Mouse (Mus musculus): Measurements from ENCODE around the gene Dhh. TPM values are rescaled to one million over a fixed set of nuclear protein-coding genes. Genes with fewer than 3 reads are reported as not detected.
A peak's percentile ranks its signal among the peaks of the same experiment; 100 is the strongest.
"Not testable (repeated sequence)": the region's sequence is repeated elsewhere in the genome, so short reads cannot be mapped to it uniquely, and the experiment has no call there.

The Dhh gene
- 0.42 and 0.46 TPM in 2 replicates for polyA plus RNA-seq (2016; fragmentation: Nextera tagmentation; extraction: Ambion mirVana)

DNA sequence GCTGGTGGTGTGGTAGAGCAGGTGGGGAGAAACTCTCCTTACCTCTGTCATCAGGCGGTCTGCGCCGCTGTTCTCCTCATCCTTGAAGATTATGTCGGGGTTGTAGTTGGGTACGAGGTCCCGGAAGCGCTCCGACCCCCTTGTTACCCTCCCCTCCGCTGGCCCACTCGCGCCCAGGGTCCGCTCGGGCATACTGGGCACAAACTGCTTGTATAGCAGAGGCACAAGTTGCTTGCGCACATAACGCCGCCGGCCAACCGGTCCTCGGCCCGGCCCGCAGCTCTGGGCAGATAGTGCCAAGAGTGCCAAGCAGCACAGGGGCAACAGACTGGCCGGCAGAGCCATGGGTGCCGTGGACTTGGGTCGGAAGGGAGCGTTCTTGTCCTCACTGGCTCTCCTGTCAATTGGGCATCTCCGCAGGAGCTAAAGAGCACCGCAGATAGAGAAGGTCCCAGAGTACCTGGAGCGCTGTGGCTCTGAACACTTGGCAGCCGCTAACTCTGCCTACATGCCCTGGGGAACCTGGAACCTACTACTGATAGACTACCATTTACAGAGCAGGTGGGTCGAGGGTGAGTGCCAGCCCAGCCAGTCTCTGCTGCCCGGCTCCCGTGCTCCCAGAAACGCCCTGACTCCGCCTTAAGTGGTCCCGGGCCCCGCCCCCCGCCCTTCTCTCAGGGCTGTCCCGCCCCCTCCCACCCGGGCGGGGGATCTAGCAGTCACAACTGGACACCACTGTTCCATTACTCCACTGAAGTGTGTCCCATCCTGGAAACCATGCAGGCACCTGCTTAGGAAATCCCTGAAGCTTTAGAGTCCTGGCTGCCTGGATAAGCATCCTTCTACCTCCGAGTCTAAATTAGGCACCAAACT, at the start of gene Dhh:
TSS of gene Dhh (minus strand) at position 613 of the 873 bp plus-strand sequence.
- Histone ChIP-seq H3K27ac (no peak within 1 kb of the TSS), H3K9me3 (no peaks in the 10 kb centered on the region), H3K36me3 (peaks cover 11% of the 10 kb centered on the region), H3K4me1 (replicated peaks) (peaks cover 54% of the 10 kb centered on the region), H3K27me3 (ENCODE audit: insufficient read depth, poor library complexity, severe bottlenecking) (peaks cover 76% of the 10 kb centered on the region), H3K4me3 (peak within 1 kb of the TSS; percentile 44)
- under 1% methylated on average over 41 of the region's 41 CpGs for WGBS
- DNase-seq (ENCODE audit: low spot score), result peak; percentile 44

DNA sequence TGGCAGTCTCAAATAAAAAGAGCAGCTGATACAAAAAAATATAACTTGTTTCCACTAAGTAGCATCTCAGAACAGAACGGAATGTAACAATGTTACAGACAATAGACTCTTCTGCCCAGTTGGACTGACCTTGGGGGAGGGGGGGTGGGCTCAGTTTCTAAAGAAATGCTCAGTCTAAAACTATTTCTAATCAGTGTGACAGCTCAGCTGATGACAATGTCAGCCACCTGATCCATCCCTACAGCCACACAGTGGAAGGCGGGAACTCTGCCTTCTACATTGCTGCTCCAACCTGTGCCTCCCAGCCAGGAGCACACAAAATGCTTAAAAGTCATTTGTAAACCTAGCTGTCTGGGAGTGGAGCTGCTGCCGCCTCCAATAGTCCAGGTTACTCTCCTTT, 49.5 kb upstream of the Dhh start:
- Histone ChIP-seq H3K36me3 (peaks cover 38% of the 10 kb centered on the region), H3K27ac (no peak overlapping the region), H3K4me3 (no peak overlapping the region), H3K9me3 (peaks cover 4% of the 10 kb centered on the region; the same call in 1 of the 2 replicates), H3K27me3 (ENCODE audit: insufficient read depth, poor library complexity, severe bottlenecking) (no peaks in the 10 kb centered on the region), H3K4me1 (replicated peaks) (peaks cover 21% of the 10 kb centered on the region)
- WGBS, result 36% methylated on average over 3 of the region's 3 CpGs
- no peak for DNase-seq (ENCODE audit: low spot score)

DNA sequence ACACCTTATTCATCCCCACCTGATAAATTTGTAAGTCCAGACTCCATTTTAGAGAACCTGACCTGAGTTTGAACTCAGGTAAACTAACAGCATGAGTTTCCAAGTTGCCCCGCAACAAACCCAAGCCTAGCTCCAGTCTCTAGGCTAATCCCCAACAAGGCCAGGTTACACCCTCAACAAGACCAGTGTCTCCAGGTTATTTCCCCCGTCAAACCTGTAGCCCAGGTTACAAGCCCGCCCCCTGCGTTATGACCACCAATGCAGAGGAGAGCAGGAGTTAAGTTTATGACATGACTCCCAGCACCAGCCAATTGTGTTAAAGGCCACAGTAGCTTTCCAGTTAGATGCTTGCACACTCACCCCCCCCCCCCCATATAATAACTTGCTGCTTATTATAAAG, 44.8 kb upstream of the Dhh start:
- peaks cover 6% of the 10 kb centered on the region for H3K4me1 ChIP-seq (replicated peaks)
- no peak overlapping the region for H3K4me3 ChIP-seq
- no peak overlapping the region for H3K27ac ChIP-seq
- H3K27me3 ChIP-seq (ENCODE audit: insufficient read depth, poor library complexity, severe bottlenecking), result no peaks in the 10 kb centered on the region
- H3K36me3 ChIP-seq, result peaks cover 12% of the 10 kb centered on the region; the same call in 1 of the 2 replicates
- DNase-seq (ENCODE audit: low spot score), result no peak
- peaks cover 4% of the 10 kb centered on the region; the same call in 1 of the 2 replicates for H3K9me3 ChIP-seq
- WGBS, result 81% methylated on average over 4 of the region's 4 CpGs

DNA sequence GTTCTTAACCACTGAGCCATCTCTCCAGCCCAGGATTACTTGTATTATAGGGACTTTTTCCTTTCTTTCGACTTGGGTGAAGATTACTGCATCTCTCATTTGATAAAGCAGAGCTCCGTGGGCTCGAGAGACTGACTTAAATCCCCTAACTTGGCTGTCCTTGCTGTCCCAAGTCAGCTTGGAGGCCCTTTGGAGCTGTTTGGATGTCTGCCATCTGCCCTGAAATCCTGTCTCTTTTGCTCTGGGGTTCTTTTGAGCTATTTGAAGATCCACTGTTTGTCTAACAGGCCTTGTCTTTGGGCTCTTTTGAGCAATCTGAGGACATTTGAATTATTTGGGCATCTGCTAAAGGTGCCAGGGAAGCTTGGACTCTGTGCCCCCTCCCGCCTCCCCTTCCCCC, 43.7 kb upstream of the Dhh start:
- DNase-seq (ENCODE audit: low spot score), result no peak
- Histone ChIP-seq H3K36me3 (peaks cover 8% of the 10 kb centered on the region; the same call in 1 of the 2 replicates), H3K4me3 (no peak overlapping the region), H3K4me1 (replicated peaks) (no peaks in the 10 kb centered on the region), H3K27ac (no peak overlapping the region), H3K27me3 (ENCODE audit: insufficient read depth, poor library complexity, severe bottlenecking) (no peaks in the 10 kb centered on the region), H3K9me3 (peaks cover 4% of the 10 kb centered on the region; the same call in 1 of the 2 replicates)
- 89% methylated on average over 4 of the region's 4 CpGs for WGBS

DNA sequence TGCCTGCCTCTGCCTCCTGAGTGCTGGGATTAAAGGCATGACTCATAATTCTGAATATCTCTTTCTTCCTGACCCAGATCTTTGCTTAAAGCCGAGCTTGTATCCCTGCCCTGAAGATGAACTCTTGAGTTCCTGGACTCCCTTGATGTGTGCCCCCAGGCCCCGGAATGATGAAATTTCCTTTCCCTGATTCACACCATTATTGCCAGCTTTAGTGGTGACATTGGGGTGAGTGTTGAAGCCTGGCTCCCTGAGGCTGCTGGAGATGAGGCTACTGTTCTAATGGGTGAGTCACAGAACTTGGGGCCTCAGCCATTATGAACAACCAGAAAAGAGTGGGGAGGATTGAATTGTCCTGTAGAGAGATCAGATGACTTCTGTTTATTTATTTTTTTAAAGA, 43.2 kb upstream of the Dhh start:
- Histone ChIP-seq H3K4me3 (no peak overlapping the region), H3K27me3 (ENCODE audit: insufficient read depth, poor library complexity, severe bottlenecking) (no peaks in the 10 kb centered on the region), H3K4me1 (replicated peaks) (no peaks in the 10 kb centered on the region), H3K36me3 (peaks cover 8% of the 10 kb centered on the region; the same call in 1 of the 2 replicates), H3K9me3 (peaks cover 4% of the 10 kb centered on the region; the same call in 1 of the 2 replicates), H3K27ac (no peak overlapping the region)
- no peak for DNase-seq (ENCODE audit: low spot score)
- 89% methylated on average over 2 of the region's 2 CpGs for WGBS

DNA sequence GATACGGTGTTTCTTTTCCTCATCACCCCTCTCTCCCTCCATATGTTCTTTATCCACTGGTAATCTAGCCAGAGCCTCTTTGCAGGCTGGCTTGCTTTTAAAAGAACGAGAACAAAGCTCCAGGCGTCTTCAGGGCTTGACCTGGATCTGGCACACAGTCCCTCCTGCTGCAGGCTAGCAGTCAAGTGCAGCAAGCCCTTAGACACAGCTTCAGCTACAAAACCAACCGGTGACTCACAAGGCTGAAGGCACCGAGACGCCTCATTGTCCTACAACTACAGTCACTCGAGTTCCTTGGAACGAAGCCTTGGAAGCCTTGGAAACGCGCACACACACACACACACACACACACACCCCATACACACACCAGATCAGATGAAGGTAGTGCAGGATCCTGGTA, 42.5 kb upstream of the Dhh start:
- 76% methylated on average over 10 of the region's 10 CpGs for WGBS
- Histone ChIP-seq H3K27ac (no peak overlapping the region), H3K4me3 (no peak overlapping the region)

DNA sequence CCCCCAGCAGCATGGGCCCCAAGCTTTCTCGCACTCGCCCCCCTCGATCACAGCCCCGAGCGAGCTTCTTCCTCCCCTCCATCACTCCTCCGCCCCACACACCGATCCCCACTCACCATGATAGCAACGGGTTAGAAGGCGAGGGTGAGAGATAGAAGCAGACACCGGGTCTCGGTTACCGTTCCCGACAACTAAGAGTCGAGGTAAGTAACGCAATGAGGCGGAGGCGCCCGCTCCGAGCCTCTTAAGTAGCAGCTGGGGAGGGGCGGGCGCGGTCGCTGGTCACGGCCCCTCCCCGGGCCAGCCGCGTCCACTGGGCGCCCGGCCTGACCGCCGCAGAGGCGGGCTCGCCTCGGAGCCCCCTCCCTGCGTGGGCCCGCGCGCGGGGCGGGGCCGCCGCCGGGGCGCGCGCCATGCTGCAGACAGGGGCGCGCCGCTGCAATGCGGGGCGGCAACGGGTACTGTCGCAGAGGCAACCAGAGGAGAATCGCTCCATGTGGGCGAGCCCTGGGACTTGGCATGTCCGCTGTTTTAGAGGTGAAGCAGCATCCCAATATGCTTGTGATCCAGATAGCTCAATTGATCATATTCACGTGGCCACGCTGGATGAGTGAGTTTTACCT, 36.0 kb upstream of the Dhh start, which contains the start of gene Tuba1b:
TSS of gene Tuba1b (minus strand) at position 349 of the 623 bp plus-strand sequence.
- Histone ChIP-seq H3K4me3 (peak within 1 kb of the TSS; percentile 68), H3K36me3 (peaks cover 23% of the 10 kb centered on the region), H3K27ac (peak within 1 kb of the TSS; percentile 96), H3K9me3 (no peaks in the 10 kb centered on the region), H3K27me3 (ENCODE audit: insufficient read depth, poor library complexity, severe bottlenecking) (no peaks in the 10 kb centered on the region), H3K4me1 (replicated peaks) (peaks cover 23% of the 10 kb centered on the region)
- under 1% methylated on average over 58 of the region's 58 CpGs for WGBS
- peak; percentile 89 for DNase-seq (ENCODE audit: low spot score)

More for the DNA sequence above, 42.5 kb upstream of the Dhh start:
- peaks cover 4% of the 10 kb centered on the region; the same call in 1 of the 2 replicates for H3K9me3 ChIP-seq
- peaks cover 8% of the 10 kb centered on the region; the same call in 1 of the 2 replicates for H3K36me3 ChIP-seq
- DNase-seq (ENCODE audit: low spot score), result no peak
- H3K4me1 ChIP-seq (replicated peaks), result peaks cover 2% of the 10 kb centered on the region
- no peaks in the 10 kb centered on the region for H3K27me3 ChIP-seq (ENCODE audit: insufficient read depth, poor library complexity, severe bottlenecking)

DNA sequence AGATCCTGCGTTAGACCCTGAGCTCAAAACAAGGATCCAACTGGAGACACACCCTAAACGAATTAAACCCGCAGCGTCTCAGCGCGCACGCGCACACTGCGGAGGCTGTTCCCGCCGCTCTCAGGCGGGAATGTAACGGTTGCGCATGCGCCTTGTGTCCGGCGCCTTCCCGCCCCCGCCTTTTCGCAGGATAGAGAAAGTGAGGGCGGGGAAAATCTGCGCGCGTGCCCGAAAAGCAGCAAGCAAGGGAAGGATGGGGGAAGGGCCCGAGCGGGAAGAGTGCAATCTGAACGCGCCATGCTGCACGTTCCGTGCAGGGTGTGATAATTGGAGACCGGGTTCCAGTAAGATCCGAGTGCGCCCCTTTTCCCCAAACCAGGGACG, 35.5 kb upstream of the Dhh start:
- H3K36me3 ChIP-seq, result peaks cover 23% of the 10 kb centered on the region
- no peaks in the 10 kb centered on the region for H3K27me3 ChIP-seq (ENCODE audit: insufficient read depth, poor library complexity, severe bottlenecking)
- peak overlapping the region; percentile 68 for H3K4me3 ChIP-seq
- H3K4me1 ChIP-seq (replicated peaks), result peaks cover 28% of the 10 kb centered on the region
- H3K27ac ChIP-seq, result peak overlapping the region; percentile 96
- H3K9me3 ChIP-seq, result no peaks in the 10 kb centered on the region
- under 1% methylated on average over 35 of the region's 35 CpGs for WGBS
- peak; percentile 96 for DNase-seq (ENCODE audit: low spot score)

DNA sequence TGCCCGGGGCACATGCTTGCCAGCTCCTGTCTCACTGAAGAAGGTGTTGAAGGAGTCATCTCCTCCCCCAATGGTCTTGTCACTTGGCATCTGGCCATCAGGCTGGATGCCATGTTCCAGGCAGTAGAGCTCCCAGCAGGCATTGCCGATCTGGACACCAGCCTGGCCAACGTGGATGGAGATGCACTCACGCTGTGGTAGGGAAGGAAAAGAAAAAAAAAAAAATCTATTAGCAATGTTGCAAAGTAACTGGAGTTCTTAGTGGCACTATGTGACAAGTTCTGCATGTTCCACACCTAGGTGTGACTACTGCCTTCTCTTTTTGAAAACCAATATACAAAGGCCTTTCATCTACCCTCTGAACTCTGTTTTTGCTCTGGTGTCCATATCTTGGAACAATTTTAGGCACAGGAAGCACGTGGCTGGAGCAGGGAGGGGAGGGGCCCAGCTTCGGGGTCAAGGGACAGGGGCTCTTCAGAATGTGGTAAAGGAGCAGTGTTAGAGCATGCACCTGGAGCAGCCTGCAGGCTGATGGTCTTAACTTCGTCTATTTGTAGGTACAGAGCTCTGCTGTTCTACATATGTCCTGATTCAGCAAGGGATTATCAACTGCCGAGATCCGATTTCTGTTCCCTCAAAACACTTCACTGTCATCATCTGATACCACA, 34.8 kb upstream of the Dhh start:
- H3K27me3 ChIP-seq (ENCODE audit: insufficient read depth, poor library complexity, severe bottlenecking); DNase-seq (ENCODE audit: low spot score); H3K9me3 ChIP-seq: not testable (repeated sequence)
- peak overlapping the region; percentile 96 for H3K27ac ChIP-seq
- H3K36me3 ChIP-seq, result peaks cover 23% of the 10 kb centered on the region
- H3K4me1 ChIP-seq (replicated peaks), result peaks cover 34% of the 10 kb centered on the region
- WGBS, result 23% methylated on average over 8 of the region's 9 CpGs
- peak overlapping the region; percentile 68 for H3K4me3 ChIP-seq

DNA sequence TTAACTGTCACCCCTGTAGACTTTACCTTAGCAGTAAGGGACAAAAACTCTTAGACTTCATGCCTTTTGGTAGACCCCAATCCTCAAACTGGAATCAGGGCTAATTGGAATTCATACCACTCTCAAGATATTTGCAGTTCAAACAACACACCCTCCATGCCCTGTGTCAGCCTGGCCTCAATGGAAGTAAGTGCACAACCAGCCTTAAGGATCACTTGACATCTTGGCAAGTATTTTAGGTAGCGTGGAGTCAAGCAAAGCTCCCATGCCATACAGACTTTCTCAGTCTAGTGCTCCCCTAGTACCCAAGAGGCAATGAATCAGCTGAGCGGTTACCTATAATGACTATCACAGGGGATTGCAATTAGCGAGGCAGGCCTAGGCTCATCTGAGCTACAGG, 32.7 kb upstream of the Dhh start:
- Histone ChIP-seq H3K27me3 (ENCODE audit: insufficient read depth, poor library complexity, severe bottlenecking) (no peaks in the 10 kb centered on the region), H3K36me3 (peaks cover 26% of the 10 kb centered on the region), H3K4me1 (replicated peaks) (peaks cover 33% of the 10 kb centered on the region), H3K4me3 (no peak overlapping the region; the same call in 1 of the 2 replicates), H3K27ac (no peak overlapping the region), H3K9me3 (no peaks in the 10 kb centered on the region)
- no peak for DNase-seq (ENCODE audit: low spot score)
- WGBS, result 86% methylated on average over 3 of the region's 3 CpGs

DNA sequence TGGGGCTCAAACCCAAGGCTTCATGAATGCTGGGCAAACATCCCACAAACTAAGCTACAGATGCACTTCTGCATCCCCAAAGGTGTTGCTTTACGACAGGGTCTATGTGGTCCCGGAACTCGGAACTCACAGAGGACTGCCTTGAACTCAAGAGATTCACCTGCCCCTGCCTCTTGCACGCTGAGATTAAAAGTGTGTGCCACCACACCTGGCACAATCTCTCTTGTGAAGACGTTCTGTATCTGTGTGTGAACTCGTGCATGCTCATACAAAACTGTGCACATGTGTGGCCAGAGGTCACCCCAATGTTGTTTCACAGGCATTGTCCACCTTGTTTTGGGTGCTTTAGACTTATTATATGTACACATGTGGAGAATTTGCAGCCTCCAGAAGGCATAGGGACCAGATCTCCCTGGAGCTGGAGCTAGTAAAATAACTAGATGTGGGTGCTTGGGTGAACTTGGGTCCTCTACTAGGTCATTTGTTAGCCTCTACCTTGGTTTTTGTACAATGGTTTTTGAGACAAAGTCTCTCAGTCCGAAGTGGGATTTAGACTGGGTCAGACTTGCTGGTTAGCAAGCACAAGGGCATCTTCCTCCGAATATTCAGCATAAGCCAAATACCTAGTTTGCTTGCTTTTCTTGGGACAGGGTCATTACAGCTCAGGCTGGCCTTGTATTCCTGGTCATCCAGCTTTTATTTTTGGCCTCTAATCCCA, 31.8 kb upstream of the Dhh start:
- H3K27ac ChIP-seq, result no peak overlapping the region
- peaks cover 26% of the 10 kb centered on the region for H3K36me3 ChIP-seq
- peaks cover 25% of the 10 kb centered on the region for H3K4me1 ChIP-seq (replicated peaks)
- WGBS, result 60% methylated on average over 8 of the region's 8 CpGs
- no peaks in the 10 kb centered on the region for H3K27me3 ChIP-seq (ENCODE audit: insufficient read depth, poor library complexity, severe bottlenecking)
- DNase-seq (ENCODE audit: low spot score), result no peak
- H3K4me3 ChIP-seq, result no peak overlapping the region; the same call in 1 of the 2 replicates
- H3K9me3 ChIP-seq, result no peaks in the 10 kb centered on the region

DNA sequence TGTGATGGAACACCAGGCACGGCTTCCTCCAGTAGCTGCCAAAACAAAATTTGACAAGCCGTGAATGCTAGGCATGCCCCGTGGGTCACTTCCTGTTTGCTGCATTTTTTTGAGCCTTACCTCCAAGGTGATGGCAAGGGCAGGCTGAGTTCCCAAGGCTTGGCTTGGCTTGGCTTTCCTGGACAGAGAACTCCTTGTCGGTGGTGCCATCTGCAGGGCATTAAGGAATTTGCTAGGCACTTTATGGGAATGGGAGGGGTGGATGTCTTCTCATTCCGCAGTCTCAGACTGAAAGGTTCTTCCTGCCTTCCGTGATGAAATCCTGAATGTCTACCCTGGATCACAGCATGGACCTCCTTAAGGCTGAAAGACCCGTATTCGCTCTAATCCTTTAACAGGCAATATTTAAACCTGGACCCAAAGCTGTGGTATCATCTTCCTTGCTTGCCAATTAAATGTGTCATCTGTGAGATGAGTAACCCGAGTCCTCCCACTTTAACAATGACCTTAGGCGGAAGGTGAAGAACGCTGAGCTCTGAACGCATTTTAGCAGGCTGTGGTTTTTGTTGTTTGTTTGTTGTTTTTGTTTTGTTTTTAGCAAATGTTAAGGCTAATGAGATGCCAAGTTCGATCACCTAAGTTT, 30.4 kb upstream of the Dhh start:
- WGBS, result 19% methylated on average over 13 of the region's 13 CpGs
- no peak overlapping the region for H3K4me3 ChIP-seq
- H3K9me3 ChIP-seq, result no peaks in the 10 kb centered on the region
- H3K36me3 ChIP-seq, result peaks cover 26% of the 10 kb centered on the region
- H3K27ac ChIP-seq, result no peak overlapping the region
- peak; percentile 71 for DNase-seq (ENCODE audit: low spot score)
- no peaks in the 10 kb centered on the region for H3K27me3 ChIP-seq (ENCODE audit: insufficient read depth, poor library complexity, severe bottlenecking)
- peaks cover 17% of the 10 kb centered on the region for H3K4me1 ChIP-seq (replicated peaks)
